Mouse (Mus musculus): ENCODE measurements at regions not wholly inside any gene's neighbourhood (a gene's known extent, or its start where the extent isn't known, plus 50 kb on each side); places are given as distances from the start of the nearest gene placed in this dataset.

GRCm38 (mm10) chr8:30960486-30960885 is 2468.0 kb upstream of the 5930422O12Rik start:
- no peaks in the 10 kb centered on the region for H3K27me3 ChIP-seq (ENCODE audit: control insufficient read depth, insufficient read depth, insufficient read length)
- TF ChIP-seq CEBPB (IDR thresholded peaks at IDR 0.05; ENCODE audit: insufficient read depth, poor library complexity, severe bottlenecking) (no peak), POLR2A (IDR thresholded peaks at IDR 0.05; ENCODE audit: insufficient read length, low read depth) (no peak), MAX (IDR thresholded peaks at IDR 0.05; ENCODE audit: low read depth) (no peak), E2F4 (IDR thresholded peaks at IDR 0.05; ENCODE audit: insufficient read depth) (no peak), MYOG (IDR thresholded peaks at IDR 0.05; ENCODE audit: control insufficient read depth in 1 of 3, insufficient read depth in 1 of 3, insufficient read length in 2 of 3, low read depth in 2 of 3) (no peak), TCF12 (IDR thresholded peaks at IDR 0.05; ENCODE audit: insufficient read depth, poor library complexity, severe bottlenecking) (no peak)
- no peak overlapping the region for H3K4me3 ChIP-seq
- H3K79me2 ChIP-seq (ENCODE audit: control insufficient read depth, insufficient read depth) = no peaks in the 10 kb centered on the region
- H3K36me3 ChIP-seq (ENCODE audit: control insufficient read depth, insufficient read depth) = no peaks in the 10 kb centered on the region
- H3K4me2 ChIP-seq (ENCODE audit: low read depth) = no peak overlapping the region
- H3ac ChIP-seq (ENCODE audit: control insufficient read depth, insufficient read length) = no peak overlapping the region

- Histone ChIP-seq H3ac (ENCODE audit: control insufficient read depth, insufficient read length) (no peak overlapping the region), H3K4me2 (ENCODE audit: low read depth) (no peak overlapping the region), H3K79me2 (ENCODE audit: control insufficient read depth, insufficient read depth) (no peaks in the 10 kb centered on the region), H3K4me3 (no peak overlapping the region), H3K27me3 (ENCODE audit: control insufficient read depth, insufficient read depth, insufficient read length) (no peaks in the 10 kb centered on the region), H3K36me3 (ENCODE audit: control insufficient read depth, insufficient read depth) (no peaks in the 10 kb centered on the region)
- no peak for TF ChIP-seq USF1 (IDR thresholded peaks at IDR 0.05; ENCODE audit: low read depth)
- TF ChIP-seq TCF12 (IDR thresholded peaks at IDR 0.05; ENCODE audit: insufficient read depth, poor library complexity, severe bottlenecking) = no peak
- no peak for TF ChIP-seq MYOG (IDR thresholded peaks at IDR 0.05; ENCODE audit: control insufficient read depth in 1 of 3, insufficient read depth in 1 of 3, insufficient read length in 2 of 3, low read depth in 2 of 3)
- TF ChIP-seq TCF3 (IDR thresholded peaks at IDR 0.05; ENCODE audit: insufficient read length, low read depth) = no peak
- TF ChIP-seq MAX (IDR thresholded peaks at IDR 0.05; ENCODE audit: low read depth) = no peak
- no peak for TF ChIP-seq MYOD1 (IDR thresholded peaks at IDR 0.05; ENCODE audit: control insufficient read depth in 1 of 3, insufficient read length in 2 of 3, low read depth in 2 of 3)
- no peak for TF ChIP-seq E2F4 (IDR thresholded peaks at IDR 0.05; ENCODE audit: insufficient read depth)
- no peak for TF ChIP-seq CEBPB (IDR thresholded peaks at IDR 0.05; ENCODE audit: insufficient read depth, poor library complexity, severe bottlenecking)
- no peak for TF ChIP-seq SRF (IDR thresholded peaks at IDR 0.05; ENCODE audit: control insufficient read depth, insufficient read length, low read depth)
- no peak for TF ChIP-seq POLR2AphosphoS2 (IDR thresholded peaks at IDR 0.05; ENCODE audit: insufficient read length, low read depth)
Observed at GRCm38 (mm10) chr8:30962207-30962606, 2466.3 kb upstream of the 5930422O12Rik start.

DNA sequence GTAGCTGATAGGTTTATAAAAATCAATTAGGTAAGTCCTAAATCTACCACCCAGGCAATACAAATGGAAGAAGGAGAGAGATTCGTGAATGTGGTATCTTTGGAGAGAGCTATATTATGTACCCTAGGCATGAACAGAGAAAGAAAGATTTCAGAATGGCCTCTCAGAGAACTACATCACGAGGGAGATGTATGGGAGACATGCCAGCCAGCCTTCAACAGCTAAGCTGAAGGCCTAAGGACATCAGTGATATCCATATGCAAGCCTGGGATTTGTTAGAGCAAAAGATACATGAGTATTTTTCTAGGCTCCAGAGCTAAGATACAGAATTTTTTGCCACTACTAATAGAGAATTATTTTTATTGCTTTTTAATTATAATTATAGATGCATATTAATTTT is 2445.7 kb upstream of the 5930422O12Rik start:
- Histone ChIP-seq H3K4me3 (no peak overlapping the region), H3K27me3 (ENCODE audit: control insufficient read depth, insufficient read depth, insufficient read length) (no peaks in the 10 kb centered on the region), H3K79me2 (ENCODE audit: control insufficient read depth, insufficient read depth) (no peaks in the 10 kb centered on the region), H3ac (ENCODE audit: control insufficient read depth, insufficient read length) (no peak overlapping the region), H3K36me3 (ENCODE audit: control insufficient read depth, insufficient read depth) (no peaks in the 10 kb centered on the region), H3K4me2 (ENCODE audit: low read depth) (no peak overlapping the region)
- no peak for TF ChIP-seq MYOG (IDR thresholded peaks at IDR 0.05; ENCODE audit: control insufficient read depth in 1 of 3, insufficient read depth in 1 of 3, insufficient read length in 2 of 3, low read depth in 2 of 3)

DNA sequence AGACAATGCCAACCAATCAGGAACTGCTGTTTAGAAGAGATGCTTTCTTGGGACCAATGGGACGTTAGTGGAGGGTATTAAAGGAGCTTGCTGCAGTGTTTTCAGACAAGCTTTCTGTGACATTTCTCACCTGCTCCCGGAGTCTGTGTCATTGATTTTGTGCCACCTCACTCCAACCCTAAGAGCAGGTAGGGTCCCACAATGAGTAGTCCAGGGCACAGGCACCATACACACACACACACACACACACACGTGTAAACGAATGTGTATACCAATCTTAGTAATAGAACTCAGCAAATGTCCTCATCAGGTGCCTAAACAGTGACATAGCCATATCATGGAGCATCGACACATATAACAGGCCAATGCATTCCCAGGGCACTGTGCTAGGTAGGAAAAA is 2440.5 kb upstream of the 5930422O12Rik start:
- H3K27me3 ChIP-seq (ENCODE audit: control insufficient read depth, insufficient read depth, insufficient read length) = no peaks in the 10 kb centered on the region
- H3K4me3 ChIP-seq = no peak overlapping the region
- H3K36me3 ChIP-seq (ENCODE audit: control insufficient read depth, insufficient read depth) = no peaks in the 10 kb centered on the region
- TF ChIP-seq TCF3 (IDR thresholded peaks at IDR 0.05; ENCODE audit: insufficient read length, low read depth) = no peak
- no peak for TF ChIP-seq SRF (IDR thresholded peaks at IDR 0.05; ENCODE audit: control insufficient read depth, insufficient read length, low read depth)
- TF ChIP-seq CEBPB (IDR thresholded peaks at IDR 0.05; ENCODE audit: insufficient read depth, poor library complexity, severe bottlenecking) = no peak
- TF ChIP-seq E2F4 (IDR thresholded peaks at IDR 0.05; ENCODE audit: insufficient read depth) = no peak
- no peak for TF ChIP-seq REST (IDR thresholded peaks at IDR 0.05; ENCODE audit: insufficient read depth, insufficient read length)
- no peak for TF ChIP-seq MAX (IDR thresholded peaks at IDR 0.05; ENCODE audit: low read depth)
- no peak for TF ChIP-seq TCF12 (IDR thresholded peaks at IDR 0.05; ENCODE audit: insufficient read depth, poor library complexity, severe bottlenecking)
- TF ChIP-seq POLR2A (IDR thresholded peaks at IDR 0.05; ENCODE audit: insufficient read length, low read depth) = no peak
- no peak for TF ChIP-seq MYOD1 (IDR thresholded peaks at IDR 0.05; ENCODE audit: control insufficient read depth in 1 of 3, insufficient read length in 2 of 3, low read depth in 2 of 3)
- no peak for TF ChIP-seq USF1 (IDR thresholded peaks at IDR 0.05; ENCODE audit: low read depth)
- no peak for TF ChIP-seq POLR2AphosphoS2 (IDR thresholded peaks at IDR 0.05; ENCODE audit: insufficient read length, low read depth)
- no peak for TF ChIP-seq MYOG (IDR thresholded peaks at IDR 0.05; ENCODE audit: control insufficient read depth in 1 of 3, insufficient read depth in 1 of 3, insufficient read length in 2 of 3, low read depth in 2 of 3)
- H3ac ChIP-seq (ENCODE audit: control insufficient read depth, insufficient read length) = no peak overlapping the region
- H3K4me2 ChIP-seq (ENCODE audit: low read depth) = no peak overlapping the region
- no peaks in the 10 kb centered on the region for H3K79me2 ChIP-seq (ENCODE audit: control insufficient read depth, insufficient read depth)

DNA sequence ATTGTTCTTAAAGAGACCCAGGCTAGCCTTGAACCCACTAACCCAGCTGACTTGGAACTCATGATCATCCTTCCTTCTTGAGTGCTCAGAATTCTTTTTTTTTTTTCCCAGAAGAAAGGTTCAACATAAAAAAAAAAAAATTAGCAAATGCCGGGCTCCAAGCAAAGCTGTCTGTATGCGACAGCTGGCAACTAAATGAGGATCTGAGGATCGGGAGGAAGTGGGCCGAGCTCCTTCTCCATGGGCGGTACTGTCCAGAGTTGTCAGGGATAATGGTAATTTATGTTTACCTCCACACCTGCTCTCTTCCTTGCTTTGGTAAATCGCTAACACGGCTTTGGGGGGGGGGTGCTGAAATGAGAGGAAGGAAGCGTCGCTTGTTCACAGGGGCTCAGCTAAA is 2429.9 kb upstream of the 5930422O12Rik start:
- Histone ChIP-seq H3K4me2 (ENCODE audit: low read depth) (no peak overlapping the region), H3K79me2 (ENCODE audit: control insufficient read depth, insufficient read depth) (no peaks in the 10 kb centered on the region), H3K36me3 (ENCODE audit: control insufficient read depth, insufficient read depth) (no peaks in the 10 kb centered on the region), H3K4me3 (no peak overlapping the region), H3K27me3 (ENCODE audit: control insufficient read depth, insufficient read depth, insufficient read length) (no peaks in the 10 kb centered on the region), H3ac (ENCODE audit: control insufficient read depth, insufficient read length) (no peak overlapping the region)
- TF ChIP-seq MAX (IDR thresholded peaks at IDR 0.05; ENCODE audit: low read depth) (no peak), POLR2AphosphoS2 (IDR thresholded peaks at IDR 0.05; ENCODE audit: insufficient read length, low read depth) (no peak), SRF (IDR thresholded peaks at IDR 0.05; ENCODE audit: control insufficient read depth, insufficient read length, low read depth) (no peak), TCF12 (IDR thresholded peaks at IDR 0.05; ENCODE audit: insufficient read depth, poor library complexity, severe bottlenecking) (no peak), REST (IDR thresholded peaks at IDR 0.05; ENCODE audit: insufficient read depth, insufficient read length) (no peak), MYOG (IDR thresholded peaks at IDR 0.05; ENCODE audit: control insufficient read depth in 1 of 3, insufficient read depth in 1 of 3, insufficient read length in 2 of 3, low read depth in 2 of 3) (no peak), CEBPB (IDR thresholded peaks at IDR 0.05; ENCODE audit: insufficient read depth, poor library complexity, severe bottlenecking) (no peak), USF1 (IDR thresholded peaks at IDR 0.05; ENCODE audit: low read depth) (no peak), E2F4 (IDR thresholded peaks at IDR 0.05; ENCODE audit: insufficient read depth) (no peak), POLR2A (IDR thresholded peaks at IDR 0.05; ENCODE audit: insufficient read length, low read depth) (no peak), MYOD1 (IDR thresholded peaks at IDR 0.05; ENCODE audit: control insufficient read depth in 1 of 3, insufficient read length in 2 of 3, low read depth in 2 of 3) (no peak)
